Mouse (Mus musculus) heart, embryonic 14.5 days (tissue): Measurements from ENCODE around the gene Gca. TPM values are rescaled to one million over a fixed set of nuclear protein-coding genes. Genes with fewer than 3 reads are reported as not detected.

ENCODE experiments used
- ATAC-seq: fragments of 200-750 bp; cut with Nextera tagmentation; 2 replicates; pipeline ENCODE4 v1.8.0; 2017; ENCODE audit warnings: low read depth, moderate TSS enrichment; ENCODE audit not compliant: insufficient number of reproducible peaks, insufficient read depth, low FRiP score
- H3K27ac ChIP-seq, 2 experiments: fragments of 200-500 bp in 1 of 2; fragments of 300-500 bp in 1 of 2; sonication (generic) in 1 of 2; replicated peaks in 1 of 2; 2 replicates each; pipeline ENCODE4 v1.5.1; 2012 to 2014; ENCODE audit warnings: low read depth in 2 of 2, low read length in 2 of 2, control low read depth in 1 of 2, mild to moderate bottlenecking in 1 of 2, mixed read lengths in 1 of 2; ENCODE audit not compliant: control insufficient read depth in 1 of 2, insufficient read depth in 1 of 2
- H3K27me3 ChIP-seq: fragments of 300-500 bp; sonication (generic); 2 replicates; pipeline ENCODE4 v1.6.1; 2014; ENCODE audit warnings: mild to moderate bottlenecking, low read length, control low read depth; ENCODE audit not compliant: control insufficient read depth, insufficient read depth
- H3K36me3 ChIP-seq: fragments of 300-500 bp; sonication (generic); 2 replicates; pipeline ENCODE4 v1.6.1; 2014; ENCODE audit warnings: mild to moderate bottlenecking, control low read depth, low read length, mixed read lengths; ENCODE audit not compliant: control insufficient read depth, insufficient read depth
- H3K4me1 ChIP-seq, 2 experiments: fragments of 200-500 bp in 1 of 2; fragments of 300-500 bp in 1 of 2; sonication (generic) in 1 of 2; 2 replicates each; pipeline ENCODE4 v1.6.1; 2012 to 2014; ENCODE audit warnings: low read length in 2 of 2, control low read depth in 1 of 2, mixed read lengths in 1 of 2; ENCODE audit not compliant: control insufficient read depth in 2 of 2, insufficient read depth in 2 of 2
- H3K4me2 ChIP-seq: fragments of 300-500 bp; sonication (generic); 2 replicates; pipeline ENCODE4 v1.6.1; 2014; ENCODE audit warnings: mild to moderate bottlenecking, low read length
- H3K4me3 ChIP-seq, 2 experiments: fragments of 200-500 bp in 1 of 2; fragments of 300-500 bp in 1 of 2; sonication (generic) in 1 of 2; 2 replicates each; pipeline ENCODE4 v1.5.1; 2012 to 2014; ENCODE audit warnings: low read length in 2 of 2, mild to moderate bottlenecking in 2 of 2, control low read depth in 1 of 2, low read depth in 1 of 2, moderate library complexity in 1 of 2; ENCODE audit not compliant: control insufficient read depth in 1 of 2, insufficient read depth in 1 of 2
- H3K9ac ChIP-seq: fragments of 300-500 bp; sonication (generic); 2 replicates; pipeline ENCODE4 v1.6.1; 2014; ENCODE audit warnings: mild to moderate bottlenecking, low read length
- H3K9me3 ChIP-seq: fragments of 300-500 bp; sonication (generic); 2 replicates; pipeline ENCODE4 v1.6.1; 2016; ENCODE audit warnings: low read length, control low read depth; ENCODE audit not compliant: control insufficient read depth
- WGBS: fragments of 180-500 bp; shearing (Covaris S2); extraction: QIAGEN DNeasy Blood & Tissue Kit; methylation state at CpG from one replicate; pipeline ENCODE4 v1.1.7; 2014; 5-methylcytosine and 5-hydroxymethylcytosine counted together
- polyA plus RNA-seq: library from polyadenylated mRNA; unstranded; fragments of >200 nt; fragmentation: Nextera tagmentation; extraction: Ambion mirVana; gene quantifications from 2 replicates; pipeline ENCODE4 v1.2.1, GENCODE M21; 2014

Gene Gca
- polyA plus RNA-seq, 1 experiment from 2014 or later, result 19.1 TPM

- Histone ChIP-seq H3K36me3 (no peaks in the 10 kb centered on the region), H3K4me2 (no peak overlapping the region), H3K9me3 (no peaks in the 10 kb centered on the region), H3K4me1 (peaks cover 0 to 2% of the 10 kb centered on the region in 2 experiments; a peak in 1 of 4 replicates), H3K9ac (no peak overlapping the region), H3K27ac (no peak overlapping the region), H3K4me3 (no peak overlapping the region), H3K27me3 (no peaks in the 10 kb centered on the region)
- ATAC-seq, result no peak
- WGBS, result 40% methylated on average over 7 of the region's 7 CpGs
These were observed 9.4 kb upstream of the Gca start for GRCm38 (mm10) chr2:62654519-62655338.

GRCm38 (mm10) chr2:62656072-62656471 is 8.0 kb upstream of the Gca start:
- no peak for ATAC-seq
- no peaks in the 10 kb centered on the region for H3K9me3 ChIP-seq
- no peaks in the 10 kb centered on the region for H3K27me3 ChIP-seq
- WGBS, result 60% methylated on average over 1 of the region's 1 CpGs
- no peak overlapping the region for H3K27ac ChIP-seq
- no peak overlapping the region for H3K4me2 ChIP-seq
- H3K4me3 ChIP-seq, result no peak overlapping the region
- H3K4me1 ChIP-seq, result no peaks in the 10 kb centered on the region
- H3K36me3 ChIP-seq, result no peaks in the 10 kb centered on the region
- H3K9ac ChIP-seq, result no peak overlapping the region

- H3K4me2 ChIP-seq, result no peak overlapping the region
- H3K9me3 ChIP-seq, result no peaks in the 10 kb centered on the region
- H3K27ac ChIP-seq, result no peak overlapping the region
- ATAC-seq, result no peak
- no peaks in the 10 kb centered on the region for H3K36me3 ChIP-seq
- 0 out of 4 replicates have a peak, but pooled peaks cover 0 to 1% of the 10 kb centered on the region in 2 experiments for H3K4me1 ChIP-seq
- H3K9ac ChIP-seq, result no peak overlapping the region
- no peak overlapping the region for H3K4me3 ChIP-seq
- H3K27me3 ChIP-seq, result no peaks in the 10 kb centered on the region
- WGBS, result 58% methylated on average over 6 of the region's 6 CpGs
These were observed 3.5 kb upstream of the Gca start for GRCm38 (mm10) chr2:62660565-62660964.

GRCm38 (mm10) chr2:62662560-62662959 is 1.5 kb upstream of the Gca start:
- Histone ChIP-seq H3K4me2 (no peak overlapping the region), H3K36me3 (no peaks in the 10 kb centered on the region), H3K9ac (no peak overlapping the region), H3K27me3 (no peaks in the 10 kb centered on the region), H3K4me1 (0 out of 4 replicates have a peak, but pooled peaks cover 0 to 2% of the 10 kb centered on the region in 2 experiments), H3K27ac (no peak overlapping the region), H3K4me3 (no peak overlapping the region), H3K9me3 (no peaks in the 10 kb centered on the region)
- WGBS, result 88% methylated on average over 3 of the region's 3 CpGs
- no peak for ATAC-seq

GRCm38 (mm10) chr2:62664839-62665238 is 754 bp downstream of the Gca start:
- no peaks in the 10 kb centered on the region for H3K27me3 ChIP-seq
- no peaks in the 10 kb centered on the region for H3K9me3 ChIP-seq
- no peaks in the 10 kb centered on the region for H3K36me3 ChIP-seq
- H3K4me2 ChIP-seq, result peak overlapping the region; percentile 81
- H3K27ac ChIP-seq, result 0 out of 4 replicates have a peak overlapping the region, but pooled peaks of 1 of the 2 experiments have one; percentile 27
- H3K9ac ChIP-seq, result peak overlapping the region; percentile 75
- peak overlapping the region; percentile 31 to 68 for H3K4me3 ChIP-seq
- 0 out of 4 replicates have a peak, but pooled peaks cover 0 to 2% of the 10 kb centered on the region in 2 experiments for H3K4me1 ChIP-seq
- ATAC-seq, result no peak
- WGBS, result 56% methylated on average over 7 of the region's 7 CpGs

- no peak for ATAC-seq
- Histone ChIP-seq H3K9ac (no peak overlapping the region), H3K9me3 (no peaks in the 10 kb centered on the region), H3K27me3 (no peaks in the 10 kb centered on the region), H3K4me3 (no peak overlapping the region), H3K36me3 (0 out of 2 replicates have a peak, but pooled peaks cover 4% of the 10 kb centered on the region), H3K27ac (no peak overlapping the region), H3K4me1 (0 out of 4 replicates have a peak, but pooled peaks cover 0 to 2% of the 10 kb centered on the region in 2 experiments), H3K4me2 (peak overlapping the region; percentile 81)
- WGBS, result 45% methylated on average over 1 of the region's 1 CpGs
These were observed 1.5 kb downstream of the Gca start for GRCm38 (mm10) chr2:62665536-62665935.

- no peak overlapping the region for H3K4me2 ChIP-seq
These were observed 5.8 kb downstream of the Gca start for GRCm38 (mm10) chr2:62669848-62670247.

More at GRCm38 (mm10) chr2:62669848-62670247, 5.8 kb downstream of the Gca start:
- H3K4me1 ChIP-seq, result 0 out of 4 replicates have a peak, but pooled peaks cover 0 to 2% of the 10 kb centered on the region in 2 experiments
- H3K9ac ChIP-seq, result no peak overlapping the region
- H3K27me3 ChIP-seq, result no peaks in the 10 kb centered on the region
- H3K36me3 ChIP-seq, result 0 out of 2 replicates have a peak, but pooled peaks cover 4% of the 10 kb centered on the region
- no peak for ATAC-seq
- no peaks in the 10 kb centered on the region for H3K9me3 ChIP-seq
- 86% methylated on average over 3 of the region's 3 CpGs for WGBS
- H3K27ac ChIP-seq, result no peak overlapping the region
- no peak overlapping the region for H3K4me3 ChIP-seq
